Mouse (Mus musculus) gastrocnemius, adult 8-10 months (tissue): ENCODE results near the gene Irs3. TPM values are rescaled to one million over a fixed set of nuclear protein-coding genes. Genes with fewer than 3 reads are reported as not detected.
"Not testable (repeated sequence)": the region's sequence is repeated elsewhere in the genome, so short reads cannot be mapped to it uniquely, and the experiment has no call there.

Experiments used
- DNase-seq, 2 experiments: peaks; one replicate each; pipeline ENCODE4 v3.0.0; 2022; ENCODE audit warnings: low spot score in 2 of 2
- total RNA-seq, 4 experiments: library from RNA; stranded (reverse); gene quantifications; 2 replicates each; pipeline ENCODE4 v1.2.4; 2022

Irs3 gene
- total RNA-seq, 4 experiments from 2014 or later = 0.19 to 0.81 (median 0.25) TPM

- no peak for DNase-seq
Measured at GRCm38 (mm10) chr5:137627991-137628390, 17.5 kb downstream of the Irs3 start.

- DNase-seq = no peak
Measured at GRCm38 (mm10) chr5:137623937-137624530, 21.5 kb downstream of the Irs3 start.

GRCm38 (mm10) chr5:137615347-137615746 lies 30.2 kb downstream of the Irs3 start:
- DNase-seq = no peak

- not testable (repeated sequence) for DNase-seq
Measured at GRCm38 (mm10) chr5:137614921-137615320, 30.6 kb downstream of the Irs3 start.

GRCm38 (mm10) chr5:137613550-137613949 lies 32.0 kb downstream of the Irs3 start, which contains the start of gene Pcolce:
Pcolce (minus strand) TSS chr5:137613784.
- DNase-seq = no peak

GRCm38 (mm10) chr5:137613076-137613475 lies 32.4 kb downstream of the Irs3 start:
- DNase-seq = no peak

- DNase-seq = peak; percentile 52 to 74
Measured at GRCm38 (mm10) chr5:137611245-137611602, 34.3 kb downstream of the Irs3 start.

- DNase-seq = peak; percentile 79 to 81
Measured at GRCm38 (mm10) chr5:137610548-137611244, 34.8 kb downstream of the Irs3 start.

- no peak for DNase-seq
Measured at GRCm38 (mm10) chr5:137610056-137610455, 35.5 kb downstream of the Irs3 start.

- no peak for DNase-seq
Measured at GRCm38 (mm10) chr5:137609292-137609691, 36.2 kb downstream of the Irs3 start.

GRCm38 (mm10) chr5:137608654-137609190 lies 36.8 kb downstream of the Irs3 start:
- DNase-seq = no peak

- DNase-seq = no peak
Measured at GRCm38 (mm10) chr5:137607860-137608653, 37.5 kb downstream of the Irs3 start.

- DNase-seq = no peak
Measured at GRCm38 (mm10) chr5:137601365-137601729, 44.2 kb downstream of the Irs3 start.

- peak; percentile 91 to 93 for DNase-seq
Measured at GRCm38 (mm10) chr5:137600619-137601364, 44.7 kb downstream of the Irs3 start, which contains the start of gene Mospd3. Mospd3 (minus strand) TSS chr5:137601058.

GRCm38 (mm10) chr5:137600281-137600618 lies 45.3 kb downstream of the Irs3 start:
- no peak for DNase-seq

GRCm38 (mm10) chr5:137599600-137599999 lies 45.9 kb downstream of the Irs3 start:
- no peak for DNase-seq

- DNase-seq = no peak
Measured at GRCm38 (mm10) chr5:137598100-137598826, 47.3 kb downstream of the Irs3 start.

GRCm38 (mm10) chr5:137597625-137598024 lies 47.9 kb downstream of the Irs3 start:
- no peak for DNase-seq

GRCm38 (mm10) chr5:137596601-137597261 lies 48.8 kb downstream of the Irs3 start:
- no peak for DNase-seq

GRCm38 (mm10) chr5:137595921-137596320 lies 49.6 kb downstream of the Irs3 start:
- no peak for DNase-seq
